Mouse (Mus musculus) ES-CJ7 (cell line): Measurements from ENCODE around the gene Gm13695.
A peak's percentile ranks its signal among the peaks of the same experiment; 100 is the strongest.
"Not testable (repeated sequence)": the region's sequence is repeated elsewhere in the genome, so short reads cannot be mapped to it uniquely, and the experiment has no call there.

Experiments
- DNase-seq: peaks from one replicate; pipeline ENCODE4 v3.0.0; 2011; ENCODE audit warnings: low read depth, low spot score

The Gm13695 gene

GRCm38 (mm10) chr2:83967013-83967412 is at the start of gene Gm13695:
TSS of gene Gm13695 (plus strand) at chr2:83967313.
- not testable (repeated sequence) for DNase-seq

- DNase-seq = no peak
Measured at GRCm38 (mm10) chr2:83929478-83930088, 37.5 kb upstream of the Gm13695 start.

- peak; percentile 81 for DNase-seq
Measured at GRCm38 (mm10) chr2:83940931-83941361, 26.2 kb upstream of the Gm13695 start, which contains the start of gene Zswim2. TSS of gene Zswim2 (minus strand) at chr2:83941228.

- DNase-seq = no peak
Measured at GRCm38 (mm10) chr2:83941378-83941777, 25.7 kb upstream of the Gm13695 start.

GRCm38 (mm10) chr2:83941792-83942191 is 25.3 kb upstream of the Gm13695 start:
- DNase-seq = no peak

GRCm38 (mm10) chr2:83955393-83955792 is 11.7 kb upstream of the Gm13695 start, which contains the start of gene Gm13698:
TSS of gene Gm13698 (plus strand) at chr2:83955693.
- not testable (repeated sequence) for DNase-seq

- DNase-seq = not testable (repeated sequence)
Measured at GRCm38 (mm10) chr2:83961203-83961602, 5.9 kb upstream of the Gm13695 start, which contains the start of gene Gm13693. TSS of gene Gm13693 (plus strand) at chr2:83961503.

- not testable (repeated sequence) for DNase-seq
Measured at GRCm38 (mm10) chr2:83972823-83973222, 5.7 kb downstream of the Gm13695 start, which contains the start of gene Gm13696. TSS of gene Gm13696 (plus strand) at chr2:83973123.

- DNase-seq = not testable (repeated sequence)
Measured at GRCm38 (mm10) chr2:83978633-83979032, 11.5 kb downstream of the Gm13695 start, which contains the start of gene Gm13694. TSS of gene Gm13694 (plus strand) at chr2:83978933.

GRCm38 (mm10) chr2:83984443-83984842 is 17.3 kb downstream of the Gm13695 start, which contains the start of gene Gm13697:
TSS of gene Gm13697 (plus strand) at chr2:83984743.
- DNase-seq = not testable (repeated sequence)

GRCm38 (mm10) chr2:83990253-83990652 is 23.1 kb downstream of the Gm13695 start, which contains the start of gene Gm13691:
TSS of gene Gm13691 (plus strand) at chr2:83990553.
- not testable (repeated sequence) for DNase-seq

- DNase-seq = not testable (repeated sequence)
Measured at GRCm38 (mm10) chr2:83993639-83994255, 26.6 kb downstream of the Gm13695 start.

GRCm38 (mm10) chr2:83994526-83994925 is 27.4 kb downstream of the Gm13695 start:
- DNase-seq = not testable (repeated sequence)

- DNase-seq = no peak
Measured at GRCm38 (mm10) chr2:84008913-84009312, 41.8 kb downstream of the Gm13695 start.

GRCm38 (mm10) chr2:84009818-84010217 is 42.7 kb downstream of the Gm13695 start:
- DNase-seq = no peak

- no peak for DNase-seq
Measured at GRCm38 (mm10) chr2:84014572-84014971, 47.5 kb downstream of the Gm13695 start.

GRCm38 (mm10) chr2:84016291-84016690 is 49.2 kb downstream of the Gm13695 start:
- DNase-seq = not testable (repeated sequence)

- no peak for DNase-seq
Measured at GRCm38 (mm10) chr2:84018330-84018729, 51.2 kb downstream of the Gm13695 start.
